Mouse (Mus musculus) gastrocnemius, postnatal 25 days (tissue): ENCODE results near the gene Galnt2. TPM values are rescaled to one million over a fixed set of nuclear protein-coding genes. Genes with fewer than 3 reads are reported as not detected.
A peak's percentile ranks its signal among the peaks of the same experiment; 100 is the strongest.

Experiments used
- DNase-seq: peaks from one replicate; pipeline ENCODE4 v3.0.0; 2022
- long read RNA-seq, 2 experiments: library from polyadenylated mRNA; stranded (forward); transcript quantifications; one replicate each; pipeline ENCODE4 v2.0.0; 2021
- total RNA-seq, 2 experiments: library from RNA; stranded (reverse); gene quantifications; 1 replicate in 1 of 2; 2 replicates in 1 of 2; pipeline ENCODE4 v1.2.3; 2021

Galnt2 gene
- 10 to 100 TPM; 30.7 to 39.0 TPM for total RNA-seq
- long read RNA-seq, experiment 1, full-length matches to known transcripts, result 16 of 19 reads
- long read RNA-seq, experiment 1, partial matches to known transcripts, result 2 of 19 reads
- long read RNA-seq, experiment 1, other reads (novel, unspliced or antisense), result 1 of 19 reads
- long read RNA-seq, experiment 2, full-length matches to known transcripts, result 22 of 23 reads
- long read RNA-seq, experiment 2, partial matches to known transcripts, result 0 of 23 reads
- long read RNA-seq, experiment 2, other reads (novel, unspliced or antisense), result 1 of 23 reads

DNA sequence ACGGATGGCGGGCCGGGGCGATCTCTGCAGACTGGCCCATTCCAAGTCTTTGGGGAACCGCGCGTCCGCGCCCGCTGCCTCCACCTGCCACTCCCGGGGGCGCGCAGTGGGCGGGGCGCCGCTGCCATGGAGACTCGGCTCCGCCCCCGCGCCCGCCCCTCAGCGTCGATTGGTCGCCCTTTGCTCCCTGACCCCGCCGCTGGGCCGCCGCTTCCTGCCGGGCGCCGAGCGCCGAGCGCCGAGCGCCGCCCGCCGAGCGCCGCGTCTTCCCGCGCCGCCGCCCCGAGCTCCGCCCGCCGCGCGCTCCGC, at the start of gene Galnt2:
TSS of gene Galnt2 (plus strand) at position 216 of the 309 bp plus-strand sequence.
- DNase-seq, result peak; percentile 91

DNA sequence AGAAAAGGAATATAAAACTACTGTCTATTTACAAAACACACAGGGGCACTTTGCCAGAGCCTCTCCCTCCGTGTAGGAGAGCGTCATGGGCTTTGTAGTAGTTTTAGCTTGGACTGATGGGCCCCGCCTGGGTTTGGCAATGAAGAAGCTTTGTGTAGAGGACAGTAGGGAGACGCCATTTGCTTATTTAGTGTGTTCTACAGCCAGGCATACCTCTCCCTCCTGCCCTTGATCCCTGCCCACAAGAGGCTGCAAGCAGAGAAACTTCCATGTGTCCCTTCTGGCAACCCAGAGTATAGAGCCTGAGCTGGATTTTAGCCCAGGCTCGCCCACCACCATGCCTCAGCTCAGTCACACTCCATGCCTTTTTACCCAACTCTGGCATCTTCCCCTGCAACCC, 49.4 kb upstream of the Galnt2 start:
- DNase-seq, result no peak

DNA sequence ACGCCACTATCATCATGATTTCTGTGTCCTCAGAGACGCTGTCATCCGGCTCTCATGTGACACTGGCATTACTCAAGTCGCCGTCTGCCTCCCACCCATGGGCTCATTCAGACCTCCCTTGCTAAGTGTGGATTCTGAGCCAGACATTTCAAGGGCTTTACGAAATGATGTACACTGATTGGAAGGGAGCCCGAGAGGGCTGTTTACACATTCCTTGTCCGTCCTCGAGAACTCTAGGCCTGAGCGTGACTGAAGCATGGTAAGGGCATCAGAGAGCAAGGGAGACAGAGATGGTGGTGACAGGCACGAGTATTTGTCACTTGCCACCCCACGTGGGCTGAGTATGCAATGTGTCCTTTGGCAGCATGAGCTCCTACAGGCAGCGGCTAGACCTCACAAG, 49.0 kb upstream of the Galnt2 start:
- DNase-seq, result no peak

DNA sequence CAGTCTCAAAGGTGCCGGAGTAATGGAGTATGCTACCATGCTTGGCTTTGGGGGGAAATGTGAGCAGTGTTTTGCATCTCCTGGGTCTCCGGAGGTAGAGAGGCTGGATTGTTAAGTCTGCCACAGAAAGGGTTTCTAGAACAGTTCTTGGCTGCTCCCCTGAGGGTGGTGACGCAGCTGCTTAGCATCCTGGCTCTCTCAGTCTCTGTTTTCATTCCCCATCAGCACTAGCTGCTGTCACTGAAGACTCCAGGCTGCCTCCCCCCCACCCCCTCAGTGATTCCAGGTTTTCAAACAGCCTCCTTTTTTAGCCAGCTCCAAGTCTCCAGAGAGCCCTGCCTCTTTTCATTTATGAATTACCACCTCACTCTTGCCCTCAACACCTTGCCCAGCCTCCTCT, 47.1 kb upstream of the Galnt2 start:
- no peak for DNase-seq

DNA sequence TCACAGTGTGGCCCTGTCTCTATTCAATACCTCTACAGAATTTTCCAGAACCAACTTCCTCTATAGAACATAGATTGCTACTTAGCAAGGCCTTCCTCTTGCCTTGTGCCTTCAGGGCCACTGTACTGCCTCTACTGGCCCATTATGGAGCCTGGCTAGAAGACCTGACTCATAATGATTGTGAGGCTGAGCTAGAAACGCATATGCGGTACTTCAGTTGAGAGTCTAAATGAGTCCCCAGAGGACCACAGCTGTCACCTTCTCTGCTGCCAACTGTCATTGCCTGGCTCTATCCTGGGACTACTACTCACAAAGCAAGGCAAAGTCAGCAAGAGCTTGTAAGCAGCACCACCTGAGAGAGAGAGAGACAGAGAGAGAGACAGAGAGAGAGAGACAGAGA, 46.7 kb upstream of the Galnt2 start:
- DNase-seq, result no peak

DNA sequence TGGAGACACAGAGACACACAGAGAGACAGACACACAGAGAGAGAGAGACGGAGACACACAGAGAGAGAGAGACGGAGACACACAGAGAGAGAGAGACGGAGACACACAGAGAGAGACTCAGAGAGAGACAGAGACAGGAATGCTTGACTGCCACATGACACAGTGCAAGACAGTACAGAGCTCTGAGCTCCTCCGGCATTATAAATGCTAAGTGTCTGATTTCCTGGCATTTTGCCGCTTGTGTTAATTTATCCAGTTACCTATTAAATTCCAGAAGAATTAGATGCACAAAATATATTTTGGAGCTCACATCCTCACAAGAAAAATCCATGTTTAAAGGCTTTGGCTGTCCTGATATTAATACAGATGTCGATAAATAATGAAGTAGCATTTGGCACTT, 46.1 kb upstream of the Galnt2 start:
- no peak for DNase-seq

DNA sequence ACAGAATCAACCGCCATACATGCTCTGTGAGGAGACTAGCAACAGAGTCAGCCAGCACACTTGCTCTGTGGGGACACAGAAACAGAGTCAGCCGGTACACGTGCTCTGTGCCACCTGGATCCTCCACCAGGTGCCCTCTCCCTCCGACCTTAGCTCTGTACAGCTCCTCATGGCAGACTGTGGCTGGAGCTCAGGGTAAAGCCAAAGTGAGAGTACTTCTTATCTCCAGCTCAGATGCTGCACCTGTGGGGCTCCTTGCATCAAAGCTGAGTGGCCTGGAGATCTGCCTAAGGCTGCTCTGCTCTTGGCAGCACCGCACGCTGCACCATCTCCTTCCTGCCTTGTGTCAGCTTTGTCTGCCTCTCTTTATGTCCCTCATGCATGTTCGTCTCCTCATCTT, 40.8 kb upstream of the Galnt2 start:
- DNase-seq, result no peak

DNA sequence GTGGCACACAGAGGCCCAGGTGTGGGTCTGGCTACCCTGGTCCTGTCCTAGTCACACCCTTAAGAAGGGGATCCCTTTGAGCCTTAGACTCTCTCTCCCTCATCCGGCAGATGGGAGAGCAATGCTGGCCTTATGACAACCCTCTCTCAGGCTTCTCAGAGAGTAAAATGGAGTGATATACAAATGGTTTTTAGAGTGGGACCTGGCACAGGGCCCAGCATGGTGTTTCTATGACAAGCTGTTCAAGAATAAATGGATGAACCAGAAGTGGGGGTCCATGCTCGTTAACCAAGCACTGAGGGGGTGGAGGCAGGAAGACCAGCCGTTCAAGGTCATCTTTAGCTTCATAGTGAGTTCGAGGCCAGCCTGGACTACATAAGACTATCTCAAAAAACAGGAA, 38.9 kb upstream of the Galnt2 start:
- DNase-seq, result no peak

DNA sequence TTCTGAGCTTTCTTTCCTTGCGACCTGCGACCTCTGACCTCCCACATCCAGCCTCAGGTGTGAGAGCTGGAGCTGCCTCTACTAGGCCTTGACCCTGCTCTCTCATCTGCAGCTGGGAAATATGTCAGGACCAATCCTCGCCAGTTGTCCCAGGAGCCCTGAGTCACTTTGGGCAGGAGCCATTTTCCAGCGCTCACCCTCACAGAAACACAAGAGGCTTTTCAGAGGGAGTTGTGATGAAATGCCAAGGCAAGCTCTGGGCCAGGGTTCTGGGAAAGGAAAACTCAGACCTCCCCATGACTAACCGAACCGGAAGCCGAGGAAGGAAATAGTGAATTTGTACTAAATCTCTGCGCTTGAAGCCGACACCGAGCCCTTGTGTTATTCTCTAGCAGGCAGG, 38.2 kb upstream of the Galnt2 start:
- DNase-seq, result peak; percentile 81

DNA sequence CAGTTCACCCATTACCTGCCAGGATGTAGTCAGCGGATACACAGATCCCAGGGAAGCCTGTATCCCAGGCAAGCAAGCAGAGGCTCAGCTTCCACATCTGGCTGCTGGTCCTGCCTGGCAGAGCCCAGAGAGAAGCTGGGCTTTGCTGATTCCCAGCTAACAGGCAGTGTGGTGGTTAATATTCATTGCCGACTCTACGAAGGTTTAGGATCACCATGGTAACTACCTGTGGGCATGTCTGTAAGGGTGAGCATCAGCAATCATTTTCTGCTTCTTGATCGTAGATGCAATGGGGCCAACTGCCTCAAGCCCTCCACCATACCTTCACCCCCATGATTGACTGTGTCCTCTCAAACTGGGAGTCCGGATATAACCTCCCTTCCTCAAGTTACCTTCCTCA, 37.2 kb upstream of the Galnt2 start:
- DNase-seq, result no peak

DNA sequence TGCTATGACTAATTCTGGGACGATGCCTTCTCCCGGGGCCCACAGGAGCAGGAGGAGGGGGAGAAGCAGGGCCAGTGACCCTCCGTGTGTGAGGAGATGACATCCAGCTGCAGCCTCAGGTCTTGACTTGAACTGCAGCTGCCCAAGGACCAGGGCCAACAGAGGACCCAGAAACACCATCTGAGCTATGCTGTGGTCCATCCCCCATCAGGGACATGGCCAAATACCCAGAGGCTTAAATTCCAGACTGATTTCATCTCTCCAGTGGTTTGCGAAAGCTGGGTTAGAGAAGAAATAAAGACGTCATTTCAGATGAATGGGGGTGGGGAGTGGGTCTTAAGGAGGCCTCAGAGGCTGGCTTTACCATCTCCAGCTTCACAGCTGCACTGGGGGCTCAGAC, 35.0 kb upstream of the Galnt2 start:
- DNase-seq, result peak; percentile 38

DNA sequence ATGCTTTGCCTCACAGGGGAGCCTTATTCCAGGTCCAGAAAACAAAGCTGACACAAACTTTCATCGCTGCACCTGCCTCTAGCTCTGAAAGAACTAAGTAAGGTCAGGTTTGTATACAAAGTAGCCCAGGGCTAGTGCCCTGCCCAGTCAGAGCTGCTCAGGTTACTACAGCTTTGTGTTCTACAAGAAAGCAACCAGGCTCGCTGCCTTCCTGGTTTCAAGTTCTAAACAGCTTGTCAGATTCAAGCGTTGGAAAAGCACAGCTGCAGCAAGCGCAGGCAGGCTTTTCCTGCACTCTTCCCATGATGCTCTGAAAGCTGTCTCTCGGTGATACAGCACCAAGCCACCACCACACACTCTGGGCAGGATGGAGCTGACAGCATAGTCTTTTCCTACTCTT, 34.4 kb upstream of the Galnt2 start:
- DNase-seq, result no peak

DNA sequence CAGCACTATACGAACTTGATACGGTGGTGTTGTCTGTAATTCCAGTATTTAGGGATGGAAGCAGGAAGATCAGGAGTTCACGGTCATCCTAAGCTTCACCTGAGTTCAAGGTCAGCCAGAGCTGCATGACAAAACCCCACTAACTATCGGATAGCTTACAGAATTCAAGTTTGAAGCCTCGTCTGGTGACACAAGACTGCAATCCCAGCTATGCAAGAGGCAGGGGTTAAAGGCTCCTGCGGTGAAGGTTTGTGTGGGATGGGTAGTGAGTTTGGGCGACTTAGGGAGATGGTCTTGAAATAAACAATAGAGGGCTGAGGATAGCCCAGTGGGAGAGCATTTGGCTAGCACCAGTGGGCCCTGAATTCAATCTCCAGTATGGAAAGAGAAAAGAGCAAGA, 33.0 kb upstream of the Galnt2 start:
- DNase-seq, result no peak

DNA sequence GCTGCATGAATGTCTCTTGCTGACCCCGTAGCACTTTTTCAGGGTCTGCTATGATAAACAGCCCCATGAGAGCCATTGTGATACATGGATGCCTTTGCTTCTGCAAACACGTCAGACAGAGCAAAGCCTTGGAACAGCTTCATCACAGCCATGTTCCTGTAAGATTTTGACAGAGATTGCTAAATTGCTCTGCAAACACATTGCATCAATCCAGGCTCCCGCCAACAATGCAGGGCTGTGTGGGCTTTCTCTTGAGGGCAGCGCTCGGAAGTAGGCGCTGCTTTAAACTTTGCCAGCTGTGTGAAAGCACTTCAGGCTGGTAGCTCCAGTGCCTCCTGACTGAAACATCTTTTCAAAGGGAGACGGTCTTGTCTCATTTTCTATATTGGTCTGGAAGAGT, 30.8 kb upstream of the Galnt2 start:
- no peak for DNase-seq

DNA sequence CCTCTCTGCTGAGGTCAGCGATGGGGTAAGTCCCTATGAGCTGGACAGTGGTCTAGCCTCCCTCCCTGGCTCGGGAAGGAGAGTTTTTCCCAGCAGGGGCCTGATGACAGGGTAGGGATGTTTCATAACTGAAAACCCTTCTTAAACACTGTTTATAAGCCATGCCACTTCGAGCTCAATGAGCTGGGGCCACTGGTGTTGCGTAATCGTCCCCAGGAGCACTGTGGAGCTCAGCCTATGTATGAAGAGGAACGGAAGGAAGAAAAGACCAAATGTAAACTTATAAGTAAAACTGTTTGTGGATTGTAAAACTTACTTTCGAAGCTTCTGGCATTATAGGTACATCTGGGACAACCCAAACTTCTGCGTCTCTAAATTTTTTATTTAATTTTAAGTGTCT, 29.5 kb upstream of the Galnt2 start:
- DNase-seq, result no peak

DNA sequence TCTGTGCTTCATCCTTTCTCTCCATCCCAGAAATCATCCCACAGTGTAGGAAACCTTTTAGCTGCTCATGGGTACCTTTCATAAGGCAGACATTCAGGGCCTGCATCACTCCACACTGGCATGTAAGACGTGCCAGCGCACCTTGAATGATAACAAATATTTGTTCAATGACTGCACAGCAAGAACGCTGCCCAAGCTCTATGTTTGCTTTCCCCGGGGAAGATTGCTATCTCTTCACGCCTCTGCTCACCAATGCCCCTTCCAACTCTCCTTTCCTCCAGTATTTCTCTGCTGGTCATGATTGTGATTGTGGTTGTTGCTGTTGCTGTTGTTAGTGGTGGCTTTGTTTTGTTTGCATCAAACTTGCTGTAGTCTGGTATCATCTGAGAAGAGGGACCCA, 28.3 kb upstream of the Galnt2 start:
- no peak for DNase-seq

DNA sequence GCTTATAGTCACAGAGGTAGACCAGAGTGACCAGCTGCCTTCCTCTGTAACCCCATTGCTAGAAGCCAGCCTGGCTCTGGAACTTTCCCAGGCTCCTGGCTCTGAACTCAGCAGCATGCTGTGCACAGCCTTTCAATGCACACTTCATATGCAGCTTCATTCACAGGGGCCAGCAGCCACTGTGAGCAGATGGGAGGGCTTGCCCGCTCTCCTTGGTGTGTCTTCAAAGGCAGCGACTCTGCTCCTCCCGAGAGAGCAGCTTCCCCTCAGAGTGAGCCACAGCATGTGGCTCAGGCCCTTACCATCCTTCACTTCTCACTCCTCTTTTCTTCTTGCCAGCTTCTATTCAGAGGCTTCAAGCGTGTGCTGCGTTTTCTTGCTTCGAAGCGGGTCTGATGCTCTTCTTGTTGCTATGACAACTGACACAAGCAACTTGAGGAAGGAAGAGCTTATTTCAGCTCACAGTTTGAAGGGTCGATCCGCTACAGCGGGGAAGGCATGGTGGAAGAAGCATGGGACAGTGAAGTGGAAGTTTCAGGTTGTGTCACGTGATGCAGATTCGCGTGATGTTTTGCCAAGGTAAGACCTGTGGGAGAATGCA, 27.1 kb upstream of the Galnt2 start:
- DNase-seq, result no peak

DNA sequence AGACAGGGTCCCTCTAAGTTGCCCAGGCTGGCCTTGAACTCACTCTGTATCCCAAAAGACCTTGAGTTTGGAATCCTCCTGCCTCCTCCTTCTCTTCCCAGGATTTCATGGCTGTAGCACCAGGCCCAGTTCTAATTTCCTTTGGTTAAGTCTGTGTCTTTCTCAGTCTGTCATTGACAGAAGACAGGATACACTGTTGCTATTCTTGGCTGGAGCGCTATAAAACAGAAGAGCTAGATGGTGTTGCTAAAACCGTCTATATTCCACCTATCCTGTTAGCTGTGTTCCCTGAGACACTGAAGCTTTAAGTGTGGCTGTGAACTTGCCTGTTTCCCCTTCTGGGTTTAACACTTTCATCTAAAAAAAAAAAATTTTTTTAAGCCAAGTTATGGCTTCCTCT, 19.0 kb upstream of the Galnt2 start:
- no peak for DNase-seq

DNA sequence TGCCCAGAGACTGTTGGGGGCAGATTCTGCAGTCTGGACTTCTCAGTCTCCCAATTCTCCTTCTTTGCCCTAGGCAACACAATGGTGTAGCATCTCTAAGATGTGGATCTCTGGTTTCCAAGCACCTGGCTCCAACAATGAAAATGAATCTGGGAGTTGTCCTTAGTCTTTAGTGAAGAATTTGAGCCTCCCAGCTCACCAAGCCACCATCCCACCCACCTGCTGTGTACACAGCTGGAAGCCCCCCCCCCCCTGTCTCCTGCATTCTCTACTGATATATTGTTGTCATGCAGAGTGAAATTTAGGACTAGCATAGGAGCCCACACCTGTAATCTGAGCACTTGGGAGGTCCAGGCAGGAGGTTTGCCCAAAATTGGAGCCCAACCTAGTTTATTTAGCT, 14.2 kb upstream of the Galnt2 start:
- DNase-seq, result no peak

DNA sequence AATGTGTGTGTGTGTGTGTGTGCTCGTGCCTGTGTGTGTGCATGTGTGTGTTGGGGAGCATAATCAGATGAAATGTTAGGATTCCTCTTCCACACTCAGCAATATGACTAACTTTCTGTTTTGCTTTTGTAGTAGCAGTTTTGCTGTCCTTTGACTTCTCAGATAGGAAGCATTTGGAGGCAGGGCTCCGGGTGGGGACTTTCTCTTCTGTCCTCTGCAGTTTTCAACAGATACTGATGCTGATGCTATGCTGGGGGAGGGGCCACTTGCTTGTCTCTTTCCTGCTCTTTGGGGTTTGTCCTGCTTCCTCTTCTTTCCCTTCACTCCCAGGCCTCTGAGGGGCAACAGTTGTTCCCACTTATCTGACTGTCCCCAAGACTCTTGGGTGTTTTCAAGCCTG, 1.3 kb upstream of the Galnt2 start:
- DNase-seq, result no peak

DNA sequence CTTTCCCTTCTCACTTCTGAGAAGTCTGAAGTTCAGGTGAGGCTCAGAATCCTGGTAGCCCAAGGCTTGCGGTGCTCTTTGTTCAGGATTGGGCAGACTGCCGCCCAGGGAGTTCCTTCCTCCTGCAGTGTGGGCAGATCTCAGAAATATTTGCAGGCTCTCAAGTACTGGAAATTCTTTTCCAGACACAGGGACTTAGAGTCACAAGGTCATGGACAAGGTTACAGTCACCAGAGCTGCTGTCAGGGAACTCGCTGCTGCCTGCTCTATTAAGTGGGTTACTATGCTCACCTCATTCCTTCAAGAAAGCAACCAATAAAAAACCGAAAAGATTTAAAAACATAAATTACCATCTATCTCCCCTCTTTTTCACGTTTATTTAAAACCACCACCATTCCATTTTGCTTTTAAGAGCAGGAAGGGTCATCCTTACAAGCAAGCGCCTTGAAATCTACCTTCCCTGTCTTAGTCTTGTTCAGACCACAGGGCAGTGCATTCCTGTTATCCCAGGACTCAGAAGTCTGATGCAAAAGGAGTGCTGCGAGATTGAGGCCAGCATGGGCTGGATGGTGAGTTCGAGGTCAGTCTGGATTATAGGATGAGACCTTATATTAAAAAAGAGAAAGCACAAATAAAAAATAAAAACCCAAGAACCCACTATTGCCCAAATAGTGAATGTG, 555 bp upstream of the Galnt2 start:
- DNase-seq, result no peak

DNA sequence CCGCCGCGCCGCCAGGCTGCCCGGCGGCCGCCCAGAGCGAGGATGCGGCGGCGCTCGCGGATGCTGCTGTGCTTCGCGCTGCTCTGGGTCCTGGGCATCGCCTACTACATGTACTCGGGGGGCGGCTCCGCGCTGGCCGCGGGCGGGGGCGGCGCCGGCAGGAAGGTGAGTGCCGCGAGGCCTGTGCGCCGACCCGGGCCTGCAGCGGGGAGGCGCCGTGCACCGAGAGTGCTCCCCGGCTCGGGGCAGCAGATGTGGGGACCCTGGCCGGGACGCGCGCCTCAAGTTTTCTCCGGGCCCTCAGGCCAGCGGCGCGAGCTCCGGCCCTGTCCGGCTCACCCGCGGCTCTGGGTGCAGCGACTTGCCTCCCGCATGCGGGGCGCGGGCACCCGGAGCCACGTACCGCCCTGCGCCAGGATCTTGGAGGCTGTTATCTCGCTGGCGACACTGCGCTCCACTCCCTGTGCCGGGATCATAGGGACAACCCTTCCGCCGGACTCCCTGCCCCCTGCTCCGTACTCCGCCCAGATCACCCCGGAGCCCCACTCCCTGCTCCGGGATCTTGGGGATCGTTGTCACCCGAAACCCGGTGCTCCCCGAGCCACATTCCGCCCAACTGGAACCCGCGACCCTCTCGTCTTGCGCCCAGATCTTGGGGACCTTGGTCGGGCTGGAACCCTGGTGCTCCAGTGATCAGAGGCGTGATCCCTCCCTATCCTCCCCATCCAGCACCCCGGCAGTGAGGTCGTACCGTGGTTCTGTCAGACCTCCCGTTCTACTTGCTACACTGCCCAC, 491 bp downstream of the Galnt2 start:
- peak; percentile 52 for DNase-seq

DNA sequence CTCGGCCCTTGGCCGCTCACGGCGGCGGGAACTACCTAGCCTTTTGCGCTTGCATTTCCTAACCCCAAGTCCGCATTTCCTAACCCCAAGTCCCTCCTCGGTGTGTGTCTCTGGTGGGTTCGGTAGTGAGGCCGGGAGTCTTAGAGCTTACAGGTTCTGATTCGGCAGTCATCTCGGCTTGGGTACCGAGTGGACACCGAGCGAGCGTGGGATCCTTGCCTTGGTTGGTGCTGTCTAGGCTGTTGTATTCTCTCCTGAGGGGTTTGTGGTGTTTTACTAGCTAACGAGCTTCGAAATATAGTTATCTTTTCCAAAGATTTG, 1.0 kb downstream of the Galnt2 start:
- no peak for DNase-seq

DNA sequence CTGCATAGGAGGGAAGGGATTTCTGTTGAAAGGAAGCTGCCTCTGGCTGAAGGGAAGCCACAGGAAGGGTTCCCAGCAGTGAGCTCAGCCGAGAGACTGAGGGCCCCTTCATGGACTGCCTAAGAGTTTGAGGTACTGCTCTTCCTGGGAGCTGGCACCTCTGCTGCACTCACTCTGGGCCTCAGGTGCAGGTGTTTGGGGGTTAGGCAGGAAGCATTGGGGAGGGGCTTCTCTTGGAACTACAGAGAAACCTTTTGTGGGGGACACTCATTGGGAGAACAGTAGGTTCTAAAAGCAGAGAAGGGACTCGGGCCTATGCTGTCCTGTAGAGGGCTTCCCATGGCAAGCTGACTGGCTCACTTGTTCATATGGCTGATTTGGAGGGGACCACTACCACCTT, 3.3 kb downstream of the Galnt2 start:
- DNase-seq, result no peak
